Mouse (Mus musculus) liver, embryonic 14.5 days (tissue): ENCODE data around the gene Gm30083. TPM values are rescaled to one million over a fixed set of nuclear protein-coding genes. Genes with fewer than 3 reads are reported as not detected.

Experiments
- ATAC-seq: fragments of 200-750 bp; cut with Nextera tagmentation; 2 replicates; pipeline ENCODE4 v1.8.0; 2017; ENCODE audit warnings: moderate number of reproducible peaks, mild to moderate bottlenecking, moderate library complexity; ENCODE audit not compliant: insufficient read depth
- DNase-seq, 3 experiments: peaks; one replicate each; pipeline ENCODE4 v3.0.0-alpha.2; 2012 to 2013; ENCODE audit warnings: low read depth in 3 of 3, low spot score in 3 of 3
- H3K27ac ChIP-seq: fragments of 300-500 bp; sonication (generic); 2 replicates; pipeline ENCODE4 v1.5.1; 2014; ENCODE audit warnings: moderate library complexity, mild to moderate bottlenecking, control low read depth, inconsistent platforms
- H3K27me3 ChIP-seq: fragments of 300-500 bp; sonication (generic); 2 replicates; pipeline ENCODE4 v1.6.1; 2014; ENCODE audit warnings: mild to moderate bottlenecking, low read length, moderate library complexity; ENCODE audit not compliant: control insufficient read depth, insufficient read depth
- H3K36me3 ChIP-seq: fragments of 300-500 bp; sonication (generic); replicated peaks from 2 replicates; pipeline ENCODE4 v1.6.1; 2014; ENCODE audit warnings: low read depth; ENCODE audit not compliant: control insufficient read depth, insufficient read depth
- H3K4me1 ChIP-seq, 2 experiments: fragments of 200-500 bp in 1 of 2; fragments of 300-500 bp in 1 of 2; sonication (generic) in 1 of 2; replicated peaks; 2 replicates each; pipeline ENCODE4 v1.6.1; 2012 to 2014; ENCODE audit warnings: antibody characterized with exemption in 1 of 2, inconsistent platforms in 1 of 2, low read length in 1 of 2; ENCODE audit not compliant: control insufficient read depth in 2 of 2, insufficient read depth in 2 of 2
- H3K4me2 ChIP-seq: fragments of 300-500 bp; sonication (generic); 2 replicates; pipeline ENCODE4 v1.6.1; 2014; ENCODE audit warnings: low read depth, mild to moderate bottlenecking, control low read depth, moderate library complexity
- H3K4me3 ChIP-seq, 2 experiments: fragments of 200-500 bp in 1 of 2; fragments of 300-500 bp in 1 of 2; sonication (generic) in 1 of 2; 2 replicates each; pipeline ENCODE4 v1.5.1; 2012 to 2014; ENCODE audit warnings: low read depth in 2 of 2, low read length in 2 of 2, mild to moderate bottlenecking in 2 of 2, control low read depth in 1 of 2, inconsistent platforms in 1 of 2, moderate library complexity in 1 of 2; ENCODE audit not compliant: insufficient read depth in 1 of 2
- H3K9ac ChIP-seq: fragments of 300-500 bp; sonication (generic); replicated peaks from 2 replicates; pipeline ENCODE4 v1.6.1; 2014; ENCODE audit warnings: mild to moderate bottlenecking, control low read depth, moderate library complexity
- H3K9me3 ChIP-seq: fragments of 300-500 bp; sonication (generic); 2 replicates; pipeline ENCODE4 v1.6.1; 2016; ENCODE audit warnings: low read length, mixed read lengths; ENCODE audit not compliant: control insufficient read depth
- CTCF ChIP-seq: IDR thresholded peaks from 2 replicates; pipeline ENCODE4 v1.5.1; 2016; ENCODE audit warnings: antibody characterized with exemption, low read depth, control low read depth
- EP300 ChIP-seq: IDR thresholded peaks from 2 replicates; pipeline ENCODE4 v1.6.1; 2016; ENCODE audit warnings: antibody characterized with exemption, low read depth
- WGBS: fragments of 180-500 bp; shearing (Covaris S2); extraction: QIAGEN DNeasy Blood & Tissue Kit; methylation state at CpG from one replicate; pipeline ENCODE4 v1.1.7; 2014; ENCODE audit not compliant: insufficient replicate concordance; 5-methylcytosine and 5-hydroxymethylcytosine counted together
- polyA plus RNA-seq, 2 experiments: library from polyadenylated mRNA; depleted of rRNA in 1 of 2; stranded (reverse) in 1 of 2; unstranded in 1 of 2; fragments of >200 nt; fragmentation: Nextera tagmentation in 1 of 2; extraction: Ambion mirVana in 1 of 2; gene quantifications; 2 replicates each; pipeline versions ENCODE4 v1.2.1 to v1.2.3; 2012 to 2014

Gene Gm30083
- polyA plus RNA-seq, 2 experiments = not detected

DNA sequence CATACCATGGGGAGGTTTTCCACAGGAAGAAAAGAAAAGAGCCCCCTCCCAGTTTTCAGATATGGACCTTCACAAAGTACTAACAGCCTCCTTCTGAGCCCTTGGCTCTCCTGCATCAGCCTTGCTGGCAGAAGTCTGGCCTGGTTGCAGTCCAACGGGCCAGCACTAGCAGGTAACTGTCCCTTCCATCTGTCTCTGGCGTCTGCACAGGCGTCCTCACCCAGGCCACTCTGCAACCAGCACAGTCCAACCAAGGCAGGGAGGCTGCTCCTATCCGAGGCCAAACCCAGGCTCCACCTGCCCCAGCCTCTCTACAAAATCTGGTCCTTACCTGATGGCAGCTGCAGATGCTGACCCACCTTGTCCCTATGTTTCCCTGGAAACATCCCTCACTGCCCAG lies 23.0 kb downstream of the Gm30083 start:
- Histone ChIP-seq H3K27me3 (no peaks in the 10 kb centered on the region), H3K9me3 (no peaks in the 10 kb centered on the region), H3K9ac (no peak overlapping the region), H3K4me3 (no peak overlapping the region), H3K36me3 (no peaks in the 10 kb centered on the region), H3K4me2 (no peak overlapping the region), H3K4me1 (no peaks in the 10 kb centered on the region), H3K27ac (no peak overlapping the region)
- TF ChIP-seq CTCF (no peak), EP300 (no peak)
- no peak for DNase-seq
- 45% methylated on average over 4 of the region's 4 CpGs for WGBS
- ATAC-seq = no peak

DNA sequence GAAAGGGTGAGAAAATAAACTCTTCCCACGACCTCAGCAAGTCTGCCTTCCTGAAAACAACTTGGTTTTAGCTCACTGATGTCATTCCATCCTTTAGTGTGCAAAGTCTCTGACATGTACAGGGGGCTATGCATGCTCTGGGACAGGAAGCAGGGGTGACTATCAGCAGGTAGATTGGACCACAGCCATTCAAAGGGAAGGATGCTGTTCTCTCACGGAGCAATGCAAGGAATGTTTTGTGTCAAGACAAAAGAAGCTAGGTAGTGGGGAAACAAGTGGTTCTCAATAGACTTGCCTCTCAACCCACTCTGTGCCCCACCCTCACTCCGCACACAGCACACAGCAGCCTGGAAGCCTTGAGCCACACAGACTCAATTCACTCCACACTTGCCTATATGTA lies 25.8 kb downstream of the Gm30083 start:
- Histone ChIP-seq H3K9me3 (no peaks in the 10 kb centered on the region), H3K36me3 (no peaks in the 10 kb centered on the region), H3K9ac (no peak overlapping the region), H3K4me2 (no peak overlapping the region), H3K4me1 (no peaks in the 10 kb centered on the region), H3K4me3 (no peak overlapping the region), H3K27me3 (no peaks in the 10 kb centered on the region), H3K27ac (no peak overlapping the region)
- ATAC-seq (no peak), DNase-seq (no peak)
- TF ChIP-seq EP300 = no peak
- no peak for TF ChIP-seq CTCF
- 32% methylated on average over 3 of the region's 3 CpGs for WGBS

GRCm38 (mm10) chr14:33978604-33979059 lies 36.4 kb downstream of the Gm30083 start, which contains the start of gene Zfp488:
Gene Zfp488 (minus strand): TSS chr14:33978764.
- H3K9ac ChIP-seq = no peak within 1 kb of the TSS
- H3K27me3 ChIP-seq = no peaks in the 10 kb centered on the region
- DNase-seq (no peak), ATAC-seq (no peak)
- H3K36me3 ChIP-seq = no peaks in the 10 kb centered on the region
- H3K4me3 ChIP-seq = no peak within 1 kb of the TSS
- H3K9me3 ChIP-seq = no peaks in the 10 kb centered on the region
- no peak within 1 kb of the TSS for H3K27ac ChIP-seq
- H3K4me1 ChIP-seq = no peaks in the 10 kb centered on the region
- no peak within 1 kb of the TSS for H3K4me2 ChIP-seq
- TF ChIP-seq EP300 (no peak), CTCF (no peak)
- 4% methylated on average over 25 of the region's 25 CpGs for WGBS

DNA sequence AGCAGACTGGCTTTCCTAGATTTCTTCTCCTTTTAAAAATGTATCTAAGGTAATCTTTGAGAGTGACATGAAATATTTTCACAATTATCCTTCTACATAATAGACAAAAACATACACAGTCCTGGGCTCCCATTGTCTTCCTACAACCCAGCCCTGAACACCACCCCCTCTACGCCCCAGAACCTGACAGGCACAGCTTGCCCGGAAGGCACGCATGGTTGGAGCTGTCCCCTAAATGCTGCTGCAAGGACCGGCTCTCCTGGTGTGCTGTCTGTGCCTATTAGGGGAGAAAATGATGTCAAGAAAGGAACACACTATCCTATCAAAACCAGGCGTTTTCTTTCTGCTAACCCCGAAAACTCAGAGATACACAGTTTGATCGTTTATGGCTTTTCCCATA lies 37.2 kb downstream of the Gm30083 start:
- WGBS = 35% methylated on average over 7 of the region's 7 CpGs
- DNase-seq (no peak), ATAC-seq (no peak)
- Histone ChIP-seq H3K27me3 (no peaks in the 10 kb centered on the region), H3K4me2 (no peak overlapping the region), H3K27ac (no peak overlapping the region), H3K4me1 (no peaks in the 10 kb centered on the region), H3K4me3 (no peak overlapping the region), H3K36me3 (no peaks in the 10 kb centered on the region), H3K9me3 (no peaks in the 10 kb centered on the region), H3K9ac (no peak overlapping the region)
- TF ChIP-seq EP300 = no peak

DNA sequence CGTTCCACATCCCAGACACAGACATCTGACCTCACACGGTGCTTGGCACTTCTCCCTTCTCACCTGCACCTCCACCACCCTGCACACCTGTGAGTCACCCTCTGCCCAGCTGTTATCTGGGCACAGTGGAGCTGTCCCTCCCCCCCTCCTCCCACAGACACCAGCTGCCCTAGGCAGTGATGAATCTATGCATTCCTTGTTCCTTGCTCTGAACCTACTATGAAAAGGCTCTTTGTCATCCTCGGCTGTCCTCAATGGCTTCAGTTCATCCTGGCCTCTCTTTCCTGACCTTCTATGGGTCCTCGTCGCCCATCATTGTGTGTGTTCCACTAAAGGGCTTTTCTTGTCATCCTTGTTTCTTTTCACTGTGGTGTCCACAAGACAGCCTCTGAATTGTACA lies 40.2 kb downstream of the Gm30083 start:
- H3K9me3 ChIP-seq = no peaks in the 10 kb centered on the region
- H3K4me1 ChIP-seq = no peaks in the 10 kb centered on the region
- H3K4me2 ChIP-seq = no peak overlapping the region
- 55% methylated on average over 5 of the region's 5 CpGs for WGBS
- ATAC-seq (no peak), DNase-seq (no peak)
- no peaks in the 10 kb centered on the region for H3K27me3 ChIP-seq
- no peaks in the 10 kb centered on the region for H3K36me3 ChIP-seq
- H3K27ac ChIP-seq = no peak overlapping the region
- H3K9ac ChIP-seq = no peak overlapping the region
- TF ChIP-seq CTCF (no peak), EP300 (no peak)
- H3K4me3 ChIP-seq = no peak overlapping the region

GRCm38 (mm10) chr14:33972679-33973078 lies 42.3 kb downstream of the Gm30083 start:
- Histone ChIP-seq H3K27me3 (no peaks in the 10 kb centered on the region), H3K4me1 (no peaks in the 10 kb centered on the region), H3K27ac (no peak overlapping the region), H3K36me3 (no peaks in the 10 kb centered on the region), H3K9me3 (no peaks in the 10 kb centered on the region), H3K9ac (no peak overlapping the region), H3K4me2 (no peak overlapping the region), H3K4me3 (no peak overlapping the region)
- peak; percentile 52; the same call in 1 of the 2 replicates for TF ChIP-seq CTCF
- no peak for TF ChIP-seq EP300
- 40% methylated on average over 7 of the region's 7 CpGs for WGBS
- DNase-seq = no peak
- no peak for ATAC-seq
